Mouse (Mus musculus) activated CD4-positive, CD25-positive, alpha-beta regulatory T cell, adult 4 months (primary cell): ENCODE measurements at regions not wholly inside any gene's neighbourhood (a gene's known extent, or its start where the extent isn't known, plus 50 kb on each side); places are given as distances from the start of the nearest gene placed in this dataset.

Source experiments
- ATAC-seq: one replicate; pipeline ENCODE4 v1.8.0; 2017

DNA sequence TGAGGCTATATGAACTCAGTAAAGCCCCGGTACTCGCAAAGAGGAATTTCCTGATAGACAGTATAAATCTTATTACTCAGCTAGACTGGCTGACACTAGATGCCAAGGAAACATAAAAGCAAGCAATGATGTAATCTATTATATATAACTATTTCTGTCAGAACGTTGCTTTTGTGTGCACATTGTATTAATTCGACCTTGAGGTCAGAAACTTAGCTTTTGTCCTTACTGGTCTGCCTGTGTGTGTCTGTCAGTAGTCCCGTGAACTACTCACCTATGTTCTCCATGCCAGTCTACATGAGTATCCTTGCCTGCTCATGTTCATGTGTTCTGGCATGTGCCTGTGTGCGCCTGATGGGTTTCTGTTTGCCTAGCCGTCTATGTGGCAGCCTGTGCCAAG lies 70.5 kb downstream of the Tmx1 start:
- no peak for ATAC-seq

DNA sequence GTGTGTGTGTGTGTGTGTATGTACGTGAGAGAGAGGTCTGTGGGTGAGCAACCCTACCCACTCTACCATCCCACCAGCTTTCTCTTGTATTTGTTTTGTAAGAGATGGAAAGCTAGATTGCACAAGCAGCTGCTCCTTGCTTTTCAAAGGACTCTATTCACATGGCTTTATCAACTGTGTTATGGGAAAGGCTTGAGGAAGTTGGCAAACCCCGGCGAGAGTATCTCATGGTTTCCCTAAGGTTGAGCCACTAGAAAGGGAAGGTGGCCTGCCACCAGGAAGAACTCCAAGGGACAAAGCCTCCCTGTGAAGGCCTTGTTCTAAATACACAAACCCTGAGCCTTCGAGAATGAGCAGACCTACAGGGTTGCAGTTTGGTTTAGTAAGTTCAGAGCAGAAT lies 71.8 kb downstream of the Tmx1 start:
- no peak for ATAC-seq

GRCm38 (mm10) chr12:70531661-70532060 lies 78.8 kb downstream of the Tmx1 start:
- ATAC-seq = no peak

DNA sequence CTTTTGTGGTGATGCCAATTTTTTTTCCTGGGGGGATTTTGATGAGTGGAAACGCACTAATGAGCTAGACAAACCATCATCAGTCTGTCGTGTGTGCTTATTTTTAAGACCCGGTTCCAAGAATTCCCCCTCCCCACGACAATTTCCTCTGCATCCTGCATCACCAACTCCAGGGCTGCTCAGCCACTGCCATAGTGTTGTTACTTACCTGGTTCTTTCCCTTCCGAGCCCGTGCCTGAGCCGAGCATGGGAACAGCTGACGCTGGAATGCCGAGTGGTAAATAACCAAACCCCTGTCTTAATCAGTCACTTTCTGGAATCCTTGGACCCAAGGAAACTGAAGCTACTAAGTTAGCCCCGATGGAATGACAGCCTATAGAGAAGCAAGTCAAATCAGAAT lies 79.3 kb downstream of the Tmx1 start:
- no peak for ATAC-seq

GRCm38 (mm10) chr12:70532843-70533242 lies 79.9 kb downstream of the Tmx1 start:
- ATAC-seq = no peak

DNA sequence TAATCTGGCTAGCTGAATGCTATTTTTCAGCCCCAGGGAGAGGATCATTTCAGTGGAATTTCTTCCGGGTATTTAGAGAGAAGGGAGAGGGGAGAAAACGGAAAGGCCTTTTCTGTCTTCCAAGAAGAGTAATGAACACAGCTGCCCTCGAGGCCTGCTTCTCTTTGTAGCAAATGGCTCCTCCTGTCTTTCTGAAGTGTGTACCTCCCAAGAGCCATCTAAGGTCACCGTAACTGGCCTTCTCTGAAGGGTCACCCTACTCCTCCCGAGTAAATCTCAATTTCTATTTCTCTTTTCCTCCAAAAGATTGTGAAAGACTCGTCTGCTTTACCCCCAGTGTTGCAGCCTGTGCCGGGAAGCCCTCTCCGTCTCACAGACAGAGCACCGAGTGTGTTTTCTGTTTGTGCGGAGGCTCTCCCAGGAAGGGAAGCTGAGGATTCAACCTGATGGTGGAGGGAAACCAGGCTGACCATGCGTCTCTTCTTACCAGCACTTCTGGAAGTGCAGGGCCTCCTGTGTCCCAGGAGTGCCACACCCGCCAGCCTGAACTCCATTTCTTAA lies 80.6 kb downstream of the Tmx1 start:
- ATAC-seq = no peak

GRCm38 (mm10) chr12:70539124-70539523 lies 86.2 kb downstream of the Tmx1 start:
- no peak for ATAC-seq

DNA sequence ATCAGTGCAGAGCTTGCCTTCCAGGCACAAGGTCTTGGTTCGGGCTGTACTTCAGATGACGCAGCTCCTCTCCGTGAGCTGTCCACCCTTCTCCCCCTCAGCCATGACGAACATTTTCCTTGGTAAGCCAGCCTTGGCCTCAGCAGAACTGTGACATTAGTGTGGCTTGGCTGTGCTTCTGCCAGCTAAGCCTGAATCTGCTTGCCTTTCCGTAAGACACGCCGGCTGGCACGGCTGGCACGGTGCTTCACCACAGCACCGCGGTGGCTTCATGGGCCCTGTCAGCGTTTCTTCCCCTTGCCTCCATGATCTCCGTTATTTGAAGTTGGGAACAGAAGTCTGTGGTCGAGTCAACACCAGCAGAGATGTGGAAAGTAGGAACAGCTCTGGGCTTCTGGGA lies 87.0 kb downstream of the Tmx1 start:
- ATAC-seq = no peak

- ATAC-seq = no peak
Measured at GRCm38 (mm10) chr12:70541432-70541831, 88.5 kb downstream of the Tmx1 start.

GRCm38 (mm10) chr12:70543299-70543698 lies 90.4 kb downstream of the Tmx1 start:
- ATAC-seq = no peak

DNA sequence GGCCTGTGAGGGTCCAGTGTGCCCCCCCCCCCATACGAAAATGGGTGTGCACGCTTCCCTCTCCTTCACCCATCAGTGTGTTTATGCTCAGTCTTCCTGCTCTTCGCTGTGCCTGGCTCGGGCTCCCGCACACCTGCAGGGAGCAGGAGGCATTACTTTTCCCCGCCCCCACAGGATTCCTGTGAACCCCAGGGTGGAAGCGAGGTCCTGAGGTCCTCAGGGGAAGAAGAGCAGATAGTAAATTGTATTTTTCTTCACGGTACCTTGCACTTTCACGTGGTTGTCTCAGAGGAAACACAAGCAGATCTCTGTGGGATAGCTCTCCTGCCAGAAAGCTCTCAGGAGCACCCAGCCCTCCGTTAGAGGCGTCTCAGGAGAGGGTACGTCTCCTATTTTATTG lies 91.4 kb downstream of the Tmx1 start:
- ATAC-seq = no peak

GRCm38 (mm10) chr12:70544850-70545510 lies 92.1 kb downstream of the Tmx1 start:
- ATAC-seq = no peak

GRCm38 (mm10) chr12:70547199-70547598 lies 94.3 kb downstream of the Tmx1 start:
- no peak for ATAC-seq

GRCm38 (mm10) chr12:70549296-70549695 lies 96.4 kb downstream of the Tmx1 start:
- no peak for ATAC-seq

- no peak for ATAC-seq
Measured at GRCm38 (mm10) chr12:70553866-70554265, 101.0 kb downstream of the Tmx1 start.

DNA sequence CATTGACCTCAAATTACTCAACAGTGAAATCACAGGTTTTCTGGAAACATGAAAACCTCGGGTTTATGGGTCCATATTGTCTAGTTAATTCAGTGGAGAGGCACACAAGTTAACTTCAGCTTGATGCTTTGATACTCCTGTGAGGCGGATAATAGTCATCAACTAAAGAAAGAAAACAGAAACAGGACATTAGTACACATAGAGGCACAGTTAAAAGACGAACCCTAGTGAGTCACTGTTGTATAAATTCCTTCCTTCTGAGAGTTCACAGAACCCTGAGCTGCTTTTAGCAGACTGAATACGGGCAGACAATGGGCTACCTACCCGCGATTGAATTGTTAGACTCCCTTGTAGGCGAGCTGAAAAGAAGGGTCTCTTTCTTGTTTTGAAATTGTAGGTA lies 101.7 kb downstream of the Tmx1 start:
- no peak for ATAC-seq

GRCm38 (mm10) chr12:70555723-70556122 lies 102.8 kb downstream of the Tmx1 start:
- no peak for ATAC-seq

DNA sequence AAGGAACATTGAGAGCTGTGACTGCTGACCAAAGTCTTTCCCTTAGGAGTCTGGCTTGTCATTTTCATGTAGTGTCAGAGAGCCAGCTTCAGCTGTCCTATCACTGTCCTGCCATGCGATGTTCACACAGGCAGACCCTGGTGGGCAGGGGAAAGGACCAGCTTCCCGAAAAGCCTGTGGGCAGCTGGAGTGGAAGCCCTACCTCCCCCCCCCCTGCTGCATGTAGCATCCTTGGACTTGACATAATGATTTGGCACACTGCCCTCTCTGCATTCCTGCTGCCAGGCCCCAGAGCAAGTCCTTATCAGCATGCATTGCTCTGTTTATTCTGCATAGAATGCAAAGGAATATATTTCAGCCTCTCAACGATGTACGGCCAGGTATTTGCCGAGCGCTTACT lies 103.9 kb downstream of the Tmx1 start:
- no peak for ATAC-seq

GRCm38 (mm10) chr12:70563446-70563845 lies 110.6 kb downstream of the Tmx1 start:
- ATAC-seq = no peak

GRCm38 (mm10) chr12:70575665-70576064 lies 122.8 kb downstream of the Tmx1 start:
- ATAC-seq = no peak

- ATAC-seq = no peak
Measured at GRCm38 (mm10) chr12:70577769-70578168, 124.9 kb downstream of the Tmx1 start.

DNA sequence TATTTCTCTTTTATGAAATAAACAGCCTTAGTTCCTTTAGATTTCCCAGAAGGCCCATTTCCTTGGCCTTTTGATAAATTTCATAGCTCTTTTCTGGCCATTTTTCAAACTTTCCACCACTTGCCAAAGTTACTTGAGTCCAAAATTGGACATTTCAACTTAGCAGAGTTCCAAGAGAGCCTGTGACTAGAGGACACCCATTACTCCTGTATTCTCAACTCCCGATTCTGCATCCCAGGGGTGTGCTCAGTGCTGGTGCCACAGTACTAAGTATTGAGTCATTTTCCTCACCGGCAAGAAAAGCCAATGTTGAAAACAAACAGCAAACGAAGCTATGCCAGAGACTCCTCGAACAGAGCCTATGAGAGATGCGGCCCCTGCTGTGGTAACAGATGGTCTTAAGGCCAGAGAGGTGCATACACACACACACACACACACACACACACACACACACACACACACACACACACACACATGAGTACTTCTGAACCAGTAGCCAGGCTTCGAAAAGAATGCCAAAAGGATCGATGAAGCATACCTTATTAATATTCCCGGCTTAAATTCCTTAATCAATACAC lies 126.5 kb downstream of the Tmx1 start:
- ATAC-seq = no peak

- no peak for ATAC-seq
Measured at GRCm38 (mm10) chr12:70586181-70586580, 133.3 kb downstream of the Tmx1 start.

DNA sequence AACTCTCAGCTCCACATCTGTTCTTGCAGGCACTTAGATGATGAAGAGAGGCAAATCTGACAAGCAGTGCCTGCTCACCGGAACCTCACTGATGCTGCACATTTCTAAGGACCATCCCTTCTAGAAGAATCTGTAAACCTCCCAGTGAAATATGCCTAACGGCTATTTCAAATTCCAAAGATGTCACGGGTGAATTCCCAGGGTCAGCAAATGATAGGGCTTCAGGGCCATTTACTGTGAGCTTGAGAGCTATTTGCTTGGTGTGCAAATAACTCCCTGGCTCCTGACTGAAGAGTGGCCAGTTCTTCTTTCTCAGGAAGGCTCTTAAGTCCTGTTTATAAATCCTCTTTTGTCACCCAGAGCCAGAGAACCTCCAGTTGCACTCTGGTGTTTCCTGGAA lies 135.3 kb downstream of the Tmx1 start:
- ATAC-seq = no peak

DNA sequence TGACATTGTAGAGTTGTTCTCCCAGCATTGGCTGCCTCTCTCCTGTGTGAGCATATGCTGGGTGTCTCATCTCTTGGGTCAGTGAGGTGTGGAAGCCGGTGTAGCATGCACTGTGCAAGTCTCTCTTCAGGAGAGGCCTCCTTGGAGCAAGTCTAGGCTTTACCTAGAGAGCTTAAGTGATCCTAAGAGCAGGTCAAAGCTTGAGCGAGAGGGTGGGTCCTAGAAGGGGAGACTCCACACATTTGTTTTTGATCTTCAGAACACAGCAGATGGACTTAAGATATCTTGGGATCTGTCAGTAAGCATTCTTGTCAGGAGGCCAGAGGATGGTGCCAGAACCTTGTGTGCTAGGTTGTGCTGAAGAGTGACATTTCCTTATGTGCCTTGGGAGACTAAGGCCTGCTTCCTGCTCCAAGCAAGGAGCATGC lies 136.4 kb downstream of the Tmx1 start:
- ATAC-seq = no peak
